Mouse (Mus musculus) left cerebral cortex, adult 18-20 months (tissue): Measurements from ENCODE around the gene Odf3l2. TPM values are rescaled to one million over a fixed set of nuclear protein-coding genes. Genes with fewer than 3 reads are reported as not detected.

Experiments used
- DNase-seq, 2 experiments: peaks; one replicate each; pipeline ENCODE4 v3.0.0; 2021 to 2022; ENCODE audit warnings: low spot score in 2 of 2, mixed read lengths in 1 of 2
- long read RNA-seq, 2 experiments: library from polyadenylated mRNA; stranded (forward); transcript quantifications; one replicate each; pipeline ENCODE4 v2.0.0; 2021
- total RNA-seq, 2 experiments: library from RNA; stranded (reverse); gene quantifications; 2 replicates each; pipeline ENCODE4 v1.2.3; 2021

Gene Odf3l2
- under 1 TPM in 1 of 2 experiments, not detected in 1; 0.82 TPM for total RNA-seq
- long read RNA-seq, experiment 1, result 0 reads
- long read RNA-seq, experiment 2, result 0 reads

GRCm38 (mm10) chr10:79645711-79646110, at the start of gene Odf3l2:
Odf3l2 (minus strand) TSS chr10:79645738.
- no peak for DNase-seq

GRCm38 (mm10) chr10:79694379-79694655, 48.8 kb upstream of the Odf3l2 start:
- DNase-seq, result no peak

GRCm38 (mm10) chr10:79693580-79694378, 48.2 kb upstream of the Odf3l2 start:
- DNase-seq, result no peak

GRCm38 (mm10) chr10:79691986-79692548, 46.5 kb upstream of the Odf3l2 start:
- no peak for DNase-seq

GRCm38 (mm10) chr10:79689178-79689577, 43.6 kb upstream of the Odf3l2 start:
- DNase-seq, result no peak

- no peak for DNase-seq
These were observed 43.2 kb upstream of the Odf3l2 start, which contains the start of gene Gzmm for GRCm38 (mm10) chr10:79688720-79689119. Gzmm (plus strand) TSS chr10:79689020.

- DNase-seq, result no peak
These were observed 42.0 kb upstream of the Odf3l2 start for GRCm38 (mm10) chr10:79687513-79687912.

- DNase-seq, result no peak
These were observed 41.2 kb upstream of the Odf3l2 start for GRCm38 (mm10) chr10:79686691-79687090.

GRCm38 (mm10) chr10:79686219-79686618, 40.7 kb upstream of the Odf3l2 start:
- DNase-seq, result no peak

- DNase-seq, result no peak
These were observed 39.4 kb upstream of the Odf3l2 start for GRCm38 (mm10) chr10:79684770-79685600.

GRCm38 (mm10) chr10:79683726-79684640, 38.4 kb upstream of the Odf3l2 start:
- no peak for DNase-seq

GRCm38 (mm10) chr10:79682916-79683582, 37.5 kb upstream of the Odf3l2 start:
- peak in 1 of 2 experiments; percentile 49 for DNase-seq

- no peak for DNase-seq
These were observed 37.0 kb upstream of the Odf3l2 start for GRCm38 (mm10) chr10:79682551-79682915.

- DNase-seq, result peak; percentile 98 to 100
These were observed 36.2 kb upstream of the Odf3l2 start, which contains the start of gene Cdc34 for GRCm38 (mm10) chr10:79681591-79682245. Cdc34 (plus strand) TSS chr10:79682195.

GRCm38 (mm10) chr10:79680606-79681495, 35.3 kb upstream of the Odf3l2 start:
- no peak for DNase-seq

- no peak for DNase-seq
These were observed 30.0 kb upstream of the Odf3l2 start for GRCm38 (mm10) chr10:79675346-79676035.

GRCm38 (mm10) chr10:79673054-79673453, 27.5 kb upstream of the Odf3l2 start:
- no peak for DNase-seq

- no peak for DNase-seq
These were observed 26.5 kb upstream of the Odf3l2 start for GRCm38 (mm10) chr10:79672088-79672455.
